Mouse (Mus musculus) limb, embryonic 13.5 days (tissue): ENCODE results near the gene Pdcd4. TPM values are rescaled to one million over a fixed set of nuclear protein-coding genes. Genes with fewer than 3 reads are reported as not detected.

Experiments
- polyA plus RNA-seq: library from polyadenylated mRNA; unstranded; fragments of >200 nt; fragmentation: Nextera tagmentation; extraction: Ambion mirVana; gene quantifications from 2 replicates; pipeline ENCODE4 v1.2.1, GENCODE M21; 2015

Pdcd4 gene
- polyA plus RNA-seq, 1 experiment from 2014 or later = 119 TPM

Other genes with a start within 250 kb of the Pdcd4 start
- 3.7 and 5.1 TPM in 2 replicates for gene Rbm20, start 214.9 kb upstream of the Pdcd4 start, polyA plus RNA-seq
- gene Shoc2, start 52.1 kb downstream of the Pdcd4 start, polyA plus RNA-seq = 39.1 and 46.6 TPM in 2 replicates
- 81.4 and 83.3 TPM in 2 replicates for gene Bbip1, start 52.4 kb downstream of the Pdcd4 start, polyA plus RNA-seq
- 0.39 and 0.61 TPM in 2 replicates for gene Adra2a, start 151.9 kb downstream of the Pdcd4 start, polyA plus RNA-seq